Mouse (Mus musculus): ENCODE measurements around the gene Reln. TPM values are rescaled to one million over a fixed set of nuclear protein-coding genes. Genes with fewer than 3 reads are reported as not detected.

Gene Reln
- total RNA-seq, 2 experiments from 2014 or later: 2.2 to 3.4 TPM

GRCm38 (mm10) chr5:22307853-22308252 lies 36.6 kb downstream of the Reln start:
- DNase-seq: no peak

- DNase-seq: no peak
These were observed 37.4 kb downstream of the Reln start for GRCm38 (mm10) chr5:22307072-22307471.

GRCm38 (mm10) chr5:22303709-22304108 lies 40.8 kb downstream of the Reln start:
- DNase-seq: no peak

GRCm38 (mm10) chr5:22302309-22302708 lies 42.2 kb downstream of the Reln start:
- DNase-seq: peak; percentile 19 to 42

GRCm38 (mm10) chr5:22300788-22301187 lies 43.7 kb downstream of the Reln start:
- no peak for DNase-seq

GRCm38 (mm10) chr5:22300046-22300445 lies 44.5 kb downstream of the Reln start:
- no peak for DNase-seq

GRCm38 (mm10) chr5:22295161-22295560 lies 49.3 kb downstream of the Reln start:
- DNase-seq: no peak

GRCm38 (mm10) chr5:22291409-22291808 lies 53.1 kb downstream of the Reln start:
- DNase-seq: no peak

- no peak for DNase-seq
These were observed 59.1 kb downstream of the Reln start for GRCm38 (mm10) chr5:22285396-22285795.

- no peak for DNase-seq
These were observed 62.3 kb downstream of the Reln start for GRCm38 (mm10) chr5:22282141-22282665.

GRCm38 (mm10) chr5:22280534-22281164 lies 63.9 kb downstream of the Reln start:
- DNase-seq: no peak

GRCm38 (mm10) chr5:22279201-22279600 lies 65.3 kb downstream of the Reln start:
- DNase-seq: no peak

GRCm38 (mm10) chr5:22274134-22274533 lies 70.4 kb downstream of the Reln start:
- DNase-seq: no peak

GRCm38 (mm10) chr5:22266489-22267301 lies 77.8 kb downstream of the Reln start:
- DNase-seq: no peak

GRCm38 (mm10) chr5:22262351-22262765 lies 82.1 kb downstream of the Reln start:
- no peak for DNase-seq

- no peak for DNase-seq
These were observed 89.2 kb downstream of the Reln start for GRCm38 (mm10) chr5:22255346-22255745.

GRCm38 (mm10) chr5:22253910-22254309 lies 90.6 kb downstream of the Reln start:
- no peak for DNase-seq

GRCm38 (mm10) chr5:22253318-22253717 lies 91.2 kb downstream of the Reln start:
- DNase-seq: no peak

GRCm38 (mm10) chr5:22247850-22248249 lies 96.7 kb downstream of the Reln start:
- DNase-seq: no peak

GRCm38 (mm10) chr5:22245056-22245455 lies 99.4 kb downstream of the Reln start:
- no peak for DNase-seq

GRCm38 (mm10) chr5:22243538-22243937 lies 101.0 kb downstream of the Reln start:
- DNase-seq: no peak

- DNase-seq: no peak
These were observed 102.9 kb downstream of the Reln start for GRCm38 (mm10) chr5:22241560-22241959.

GRCm38 (mm10) chr5:22236801-22237200 lies 107.7 kb downstream of the Reln start:
- peak in 1 of 2 experiments; percentile 29 for DNase-seq

Measured in heart, adult 18-20 months (tissue).